In the genomic region with DNA sequence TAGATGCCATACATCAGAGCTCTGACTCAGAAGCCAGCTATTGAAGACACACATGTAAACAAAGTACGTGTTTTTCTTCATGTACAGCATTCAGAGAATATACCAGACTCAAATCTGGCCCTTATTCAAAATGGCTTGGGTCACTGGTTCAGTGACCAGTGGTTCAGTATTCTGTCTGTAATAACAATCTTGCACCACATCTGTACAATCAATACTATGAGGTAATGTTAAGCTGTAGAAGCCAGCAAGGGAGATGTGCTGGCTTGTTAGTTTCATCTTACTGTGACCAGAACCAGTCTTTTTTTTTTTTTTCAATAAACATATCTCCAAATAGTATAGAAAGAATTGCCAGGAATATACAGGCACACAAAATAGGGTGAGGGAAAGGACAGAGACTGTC, we compare ENCODE assay signal across 28 mouse cellular contexts.
DNase-seq lines count a peak whose midpoint lies in the region; ATAC-seq and TF ChIP-seq lines count a peak whose summit lies in the region.
"Had no signal": no experiment of that assay in that cellular context is flagged by ENCODE, and none has a peak within 500 bp of the region (broad histone marks: within the 10 kb centered on the region; RNA-seq: fewer than 3 reads in every experiment).

No protein-coding gene starts in this region.

- H3K9me3 ChIP-seq in lung, embryonic 16.5 days (ENCODE audit: control insufficient read depth, low read length), result no peaks in the 10 kb centered on the region
- H3K9me3 ChIP-seq in midbrain, embryonic 14.5 days (ENCODE audit: control insufficient read depth, low read length), result no peaks in the 10 kb centered on the region
- no peaks in the 10 kb centered on the region for H3K9me3 ChIP-seq in midbrain, embryonic 13.5 days
- H3K9me3 ChIP-seq: embryonic facial prominence, embryonic 12.5 days; embryonic facial prominence, embryonic 15.5 days; forebrain, embryonic 12.5 days; forebrain, embryonic 15.5 days; heart, embryonic 12.5 days; heart, embryonic 15.5 days; hindbrain, embryonic 10.5 days; hindbrain, embryonic 15.5 days had no signal

- no peak for TF ChIP-seq CTCF in liver, adult 2 months (IDR thresholded peaks at IDR 0.05; ENCODE audit: low read depth, low read length)

- no peaks in the 10 kb centered on the region for H3K27me3 ChIP-seq in liver, adult 2 months (ENCODE audit: control insufficient read depth, insufficient read depth, low read length)
- no peaks in the 10 kb centered on the region for H3K27me3 ChIP-seq in lung, embryonic 16.5 days (ENCODE audit: control insufficient read depth, insufficient read depth, low read depth, low read length)
- no peaks in the 10 kb centered on the region for H3K27me3 ChIP-seq in midbrain, embryonic 14.5 days (ENCODE audit: control insufficient read depth, insufficient read depth, low read length)
- no peaks in the 10 kb centered on the region for H3K27me3 ChIP-seq in midbrain, embryonic 13.5 days
- H3K27me3 ChIP-seq: CH12.LX; embryonic facial prominence, embryonic 12.5 days; embryonic facial prominence, embryonic 15.5 days; forebrain, embryonic 12.5 days; forebrain, embryonic 15.5 days; heart, embryonic 12.5 days; heart, embryonic 15.5 days; hindbrain, embryonic 15.5 days had no signal

- no peak overlapping the region for H3K4me2 ChIP-seq in lung, embryonic 16.5 days (ENCODE audit: low read depth, low read length)
- H3K4me2 ChIP-seq in midbrain, embryonic 14.5 days (ENCODE audit: low read length), result no peak overlapping the region
- H3K4me2 ChIP-seq in midbrain, embryonic 13.5 days (replicated peaks), result no peak overlapping the region
- H3K4me2 ChIP-seq: embryonic facial prominence, embryonic 12.5 days; embryonic facial prominence, embryonic 15.5 days; forebrain, embryonic 12.5 days; forebrain, embryonic 15.5 days; heart, embryonic 12.5 days; heart, embryonic 15.5 days; hindbrain, embryonic 15.5 days had no signal

- H3K36me3 ChIP-seq in liver, adult 2 months (ENCODE audit: control insufficient read depth, insufficient read depth, low read length), result no peaks in the 10 kb centered on the region
- H3K36me3 ChIP-seq in lung, embryonic 16.5 days (ENCODE audit: control insufficient read depth, insufficient read depth, low read length), result no peaks in the 10 kb centered on the region
- no peaks in the 10 kb centered on the region for H3K36me3 ChIP-seq in midbrain, embryonic 14.5 days (ENCODE audit: control insufficient read depth, insufficient read depth, low read length)
- H3K36me3 ChIP-seq in midbrain, embryonic 13.5 days, result no peaks in the 10 kb centered on the region
- H3K36me3 ChIP-seq: embryonic facial prominence, embryonic 12.5 days; embryonic facial prominence, embryonic 15.5 days; forebrain, embryonic 12.5 days; forebrain, embryonic 15.5 days; G1E; heart, embryonic 12.5 days; heart, embryonic 15.5 days; hindbrain, embryonic 10.5 days; hindbrain, embryonic 15.5 days had no signal

- WGBS in liver, adult 2 months, result 20% methylated on average over 1 of the region's 1 CpGs
- WGBS in lung, embryonic 16.5 days, result 36% methylated on average over 1 of the region's 1 CpGs
- WGBS in midbrain, embryonic 14.5 days, result 66% methylated on average over 1 of the region's 1 CpGs
- 52% methylated on average over 1 of the region's 1 CpGs for WGBS in midbrain, embryonic 13.5 days

- DNase-seq in liver, adult 2 months (ENCODE audit: extremely low read depth, low read depth, low spot score), result peak; percentile 95
- DNase-seq in liver, result no peak
- DNase-seq in lung, postnatal 36 days, result no peak
- DNase-seq in midbrain, embryonic 14.5 days, result no peak
- DNase-seq: adrenal gland, adult 2 months; adrenal gland, postnatal 14 days; B cell, adult 2 months; cerebellum, adult 11 months; cerebellum, adult 2 months; cerebellum, adult 9-11 months; cerebellum, postnatal 25 days; gastrocnemius, postnatal 25 days; heart, adult 18-20 months; heart, postnatal 10 days; heart, postnatal 36 days had no signal

- peak; percentile 26; the same call in 1 of the 2 replicates for ATAC-seq in lung, embryonic 16.5 days (ENCODE audit: low read depth)
- ATAC-seq in midbrain, embryonic 14.5 days (ENCODE audit: low FRiP score, low TSS enrichment), result no peak
- ATAC-seq in midbrain, embryonic 13.5 days, result no peak
- ATAC-seq: forebrain, embryonic 15.5 days had no signal

- no peak overlapping the region for H3K9ac ChIP-seq in liver, adult 2 months (ENCODE audit: low read depth, low read length)
- no peak overlapping the region for H3K9ac ChIP-seq in lung, embryonic 16.5 days (ENCODE audit: low read length)
- no peak overlapping the region for H3K9ac ChIP-seq in midbrain, embryonic 14.5 days (replicated peaks; ENCODE audit: low read length)
- no peak overlapping the region for H3K9ac ChIP-seq in midbrain, embryonic 13.5 days (replicated peaks)
- H3K9ac ChIP-seq: embryonic facial prominence, embryonic 12.5 days; embryonic facial prominence, embryonic 15.5 days; forebrain, embryonic 12.5 days; forebrain, embryonic 15.5 days; heart, embryonic 12.5 days; heart, embryonic 15.5 days; hindbrain, embryonic 15.5 days had no signal

- peaks cover 3% of the 10 kb centered on the region; the same call in 1 of the 2 replicates for H3K4me1 ChIP-seq in liver, adult 2 months (ENCODE audit: control insufficient read depth, insufficient read depth, low read length)
- no peaks in the 10 kb centered on the region for H3K4me1 ChIP-seq in lung, embryonic 16.5 days (replicated peaks; ENCODE audit: control insufficient read depth, insufficient read depth, low read length)
- H3K4me1 ChIP-seq in midbrain, embryonic 14.5 days (ENCODE audit: control insufficient read depth, insufficient read depth, low read length), result peaks cover 8% of the 10 kb centered on the region; the same call in 1 of the 2 replicates
- peaks cover 12% of the 10 kb centered on the region for H3K4me1 ChIP-seq in midbrain, embryonic 13.5 days (replicated peaks)
- H3K4me1 ChIP-seq: embryonic facial prominence, embryonic 12.5 days; embryonic facial prominence, embryonic 15.5 days; forebrain, embryonic 15.5 days; heart, embryonic 12.5 days; heart, embryonic 15.5 days; hindbrain, embryonic 15.5 days had no signal

- TF ChIP-seq POLR2A in liver, adult 2 months (IDR thresholded peaks at IDR 0.05; ENCODE audit: extremely low read depth, insufficient read depth, low read length), result no peak

- no peak overlapping the region for H3K27ac ChIP-seq in liver, adult 2 months (replicated peaks; ENCODE audit: insufficient read depth, low read depth, low read length)
- no peak overlapping the region for H3K27ac ChIP-seq in lung, embryonic 16.5 days (ENCODE audit: low read length)
- H3K27ac ChIP-seq in midbrain, embryonic 14.5 days (replicated peaks; ENCODE audit: low read depth, low read length), result peak overlapping the region; percentile 32; the same call in 1 of the 2 replicates
- H3K27ac ChIP-seq in midbrain, embryonic 13.5 days, result no peak overlapping the region; the same call in 1 of the 2 replicates
- H3K27ac ChIP-seq: embryonic facial prominence, embryonic 12.5 days; embryonic facial prominence, embryonic 15.5 days; forebrain, embryonic 12.5 days; forebrain, embryonic 15.5 days; heart, embryonic 15.5 days; hindbrain, embryonic 15.5 days had no signal

- H3K79me2 ChIP-seq in liver, adult 2 months (ENCODE audit: control insufficient read depth, insufficient read depth, low read length), result no peaks in the 10 kb centered on the region

- no peak overlapping the region for H3K4me3 ChIP-seq in liver, adult 2 months (ENCODE audit: insufficient read depth, low read depth, low read length)
- no peak overlapping the region for H3K4me3 ChIP-seq in lung, embryonic 16.5 days (ENCODE audit: low read length)
- no peak overlapping the region for H3K4me3 ChIP-seq in midbrain, embryonic 14.5 days (replicated peaks; ENCODE audit: low read depth, low read length)
- H3K4me3 ChIP-seq in midbrain, embryonic 13.5 days (replicated peaks), result no peak overlapping the region
- H3K4me3 ChIP-seq: embryonic facial prominence, embryonic 12.5 days; embryonic facial prominence, embryonic 15.5 days; erythroblast, embryonic 14.5 days; forebrain, embryonic 12.5 days; forebrain, embryonic 15.5 days; heart, embryonic 12.5 days; heart, embryonic 15.5 days; hindbrain, embryonic 10.5 days; hindbrain, embryonic 15.5 days had no signal
